Mouse (Mus musculus): ENCODE measurements around the gene Selplg. TPM values are rescaled to one million over a fixed set of nuclear protein-coding genes. Genes with fewer than 3 reads are reported as not detected.

The Selplg gene
- 886 TPM for polyA plus RNA-seq (2017; shearing (Covaris generic))

DNA sequence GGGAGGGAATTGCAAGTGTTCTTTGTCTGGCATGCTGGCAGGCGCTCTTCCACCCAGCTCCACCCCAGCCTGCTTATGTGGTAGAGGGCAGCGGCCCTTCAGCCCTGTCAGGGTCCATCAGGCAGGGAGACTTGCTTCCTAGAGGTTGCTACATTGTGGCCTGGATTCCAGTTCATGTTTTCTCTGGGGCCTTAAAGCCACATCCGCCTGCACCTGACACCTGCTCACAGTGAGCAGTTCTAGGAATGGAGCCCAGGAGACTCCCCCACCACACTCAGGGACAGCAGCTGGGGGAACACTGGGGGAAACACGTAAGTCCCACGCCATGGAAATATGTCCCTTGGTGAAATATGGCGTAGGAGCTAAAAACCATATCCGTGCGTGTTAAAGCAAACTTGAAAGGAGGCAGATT lies at the start of gene Selplg:
Gene Selplg, minus strand, starts transcription at position 155 of the 412 bp plus-strand sequence.

DNA sequence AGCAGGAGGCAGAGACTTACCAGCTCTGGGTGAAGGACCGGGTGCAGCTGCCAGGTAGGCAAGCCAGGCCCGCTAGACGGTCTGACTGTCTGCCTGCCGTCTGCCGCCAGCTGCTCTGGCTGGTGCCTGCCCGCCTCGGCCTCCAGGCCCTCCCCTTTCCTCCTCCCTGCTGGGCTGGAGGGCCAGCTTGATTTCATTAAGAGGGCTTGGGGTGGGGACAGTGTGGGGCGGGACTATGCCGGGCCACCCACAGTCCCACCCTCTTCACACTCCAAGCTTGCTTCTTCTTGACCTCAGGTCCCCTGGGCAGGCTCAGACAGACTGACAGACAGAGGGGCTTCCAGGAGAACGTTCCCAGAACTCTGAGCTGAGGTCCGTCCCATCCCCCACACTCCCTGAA lies 32.2 kb downstream of the Selplg start, which contains the start of gene Tmem119:
Gene Tmem119, minus strand, starts transcription at position 237 of the 400 bp plus-strand sequence.

DNA sequence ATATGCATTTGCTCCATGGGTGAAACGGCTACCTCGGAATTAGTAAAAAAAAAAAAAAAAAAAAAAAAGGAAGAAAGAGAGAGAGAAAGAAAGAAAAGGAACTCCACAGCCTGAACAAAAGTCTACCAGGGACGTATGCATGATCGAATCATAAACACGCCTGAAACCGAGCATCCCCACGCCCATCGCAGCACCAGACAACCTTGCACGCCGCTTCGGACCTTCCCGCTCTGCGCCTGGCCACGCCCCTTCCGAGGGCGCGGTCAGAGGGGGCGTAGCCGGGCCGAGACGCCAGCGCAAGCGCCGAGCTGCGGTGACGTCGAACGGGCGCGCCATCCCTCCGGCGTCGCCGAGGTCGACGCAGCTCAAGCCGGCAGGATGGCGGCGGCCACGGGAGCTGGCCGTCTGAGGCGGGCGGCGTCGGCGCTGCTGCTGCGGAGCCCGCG lies 60.0 kb downstream of the Selplg start, which contains the start of the genes Sart3 and Iscu:
Gene Sart3, minus strand, starts transcription at position 61 of the 446 bp plus-strand sequence.
Gene Iscu, plus strand, starts transcription at position 299 of the 446 bp plus-strand sequence.

Other genes starting within 250 kb of the Selplg start
- not detected for gene Cmklr1, start 182.2 kb downstream of the Selplg start, polyA plus RNA-seq (2017; shearing (Covaris generic))
- not detected for gene 1700069L16Rik, start 107.9 kb downstream of the Selplg start, polyA plus RNA-seq (2017; shearing (Covaris generic))
- gene Ficd, start 96.8 kb downstream of the Selplg start, polyA plus RNA-seq (2017; shearing (Covaris generic)) = 5.0 TPM
- gene Sart3, start 60.1 kb downstream of the Selplg start, polyA plus RNA-seq (2017; shearing (Covaris generic)) = 61.7 TPM
- 92.7 TPM for gene Iscu, start 59.9 kb downstream of the Selplg start, polyA plus RNA-seq (2017; shearing (Covaris generic))
- gene Tmem119, start 32.1 kb downstream of the Selplg start, polyA plus RNA-seq (2017; shearing (Covaris generic)) = not detected
- 83.8 TPM for gene Coro1c, start 76.1 kb upstream of the Selplg start, polyA plus RNA-seq (2017; shearing (Covaris generic))
- 31.8 TPM for gene Ssh1, start 161.2 kb upstream of the Selplg start, polyA plus RNA-seq (2017; shearing (Covaris generic))
- gene Dao, start 171.1 kb upstream of the Selplg start, polyA plus RNA-seq (2017; shearing (Covaris generic)) = not detected
- 5.4 TPM for gene Usp30, start 232.8 kb upstream of the Selplg start, polyA plus RNA-seq (2017; shearing (Covaris generic))